Mouse (Mus musculus) lung, embryonic 14.5 days (tissue): ENCODE measurements around the gene Plac1. TPM values are rescaled to one million over a fixed set of nuclear protein-coding genes. Genes with fewer than 3 reads are reported as not detected.

Source experiments
- ATAC-seq: fragments of 200-750 bp; cut with Nextera tagmentation; 2 replicates; pipeline ENCODE4 v1.8.0; 2017; ENCODE audit warnings: mild to moderate bottlenecking, moderate TSS enrichment, moderate library complexity; ENCODE audit not compliant: insufficient read depth
- DNase-seq: peaks from one replicate; pipeline ENCODE4 v3.0.0-alpha.2; 2015
- H3K27ac ChIP-seq: fragments of 300-500 bp; sonication (generic); 2 replicates; pipeline ENCODE4 v1.5.1; 2014; ENCODE audit warnings: low read depth, mild to moderate bottlenecking, moderate library complexity
- H3K27me3 ChIP-seq: fragments of 300-500 bp; sonication (generic); 2 replicates; pipeline ENCODE4 v1.6.1; 2014; ENCODE audit warnings: low read length, control low read depth; ENCODE audit not compliant: insufficient read depth
- H3K36me3 ChIP-seq: fragments of 300-500 bp; sonication (generic); 2 replicates; pipeline ENCODE4 v1.6.1; 2014; ENCODE audit warnings: control low read depth; ENCODE audit not compliant: insufficient read depth
- H3K4me1 ChIP-seq: fragments of 300-500 bp; sonication (generic); 2 replicates; pipeline ENCODE4 v1.6.1; 2014; ENCODE audit warnings: antibody characterized with exemption, control low read depth; ENCODE audit not compliant: insufficient read depth
- H3K4me2 ChIP-seq: fragments of 300-500 bp; sonication (generic); 2 replicates; pipeline ENCODE4 v1.6.1; 2014; ENCODE audit warnings: mild to moderate bottlenecking
- H3K4me3 ChIP-seq: fragments of 300-500 bp; sonication (generic); 2 replicates; pipeline ENCODE4 v1.5.1; 2014; ENCODE audit warnings: low read depth, low read length
- H3K9ac ChIP-seq: fragments of 300-500 bp; sonication (generic); 2 replicates; pipeline ENCODE4 v1.6.1; 2014
- H3K9me3 ChIP-seq: fragments of 300-500 bp; sonication (generic); 2 replicates; pipeline ENCODE4 v1.6.1; 2016; ENCODE audit warnings: low read depth, low read length, control low read depth
- CTCF ChIP-seq: IDR thresholded peaks from 2 replicates; pipeline ENCODE4 v1.5.1; 2016; ENCODE audit warnings: antibody characterized with exemption, low read depth
- WGBS: fragments of 180-500 bp; shearing (Covaris S2); extraction: QIAGEN DNeasy Blood & Tissue Kit; methylation state at CpG from one replicate; pipeline ENCODE4 v1.1.7; 2014; 5-methylcytosine and 5-hydroxymethylcytosine counted together
- polyA plus RNA-seq: library from polyadenylated mRNA; unstranded; fragments of >200 nt; fragmentation: Nextera tagmentation; extraction: Ambion mirVana; gene quantifications from 2 replicates; pipeline ENCODE4 v1.2.1, GENCODE M21; 2014

The Plac1 gene
- polyA plus RNA-seq, 1 experiment from 2014 or later = 9.4 TPM

DNA sequence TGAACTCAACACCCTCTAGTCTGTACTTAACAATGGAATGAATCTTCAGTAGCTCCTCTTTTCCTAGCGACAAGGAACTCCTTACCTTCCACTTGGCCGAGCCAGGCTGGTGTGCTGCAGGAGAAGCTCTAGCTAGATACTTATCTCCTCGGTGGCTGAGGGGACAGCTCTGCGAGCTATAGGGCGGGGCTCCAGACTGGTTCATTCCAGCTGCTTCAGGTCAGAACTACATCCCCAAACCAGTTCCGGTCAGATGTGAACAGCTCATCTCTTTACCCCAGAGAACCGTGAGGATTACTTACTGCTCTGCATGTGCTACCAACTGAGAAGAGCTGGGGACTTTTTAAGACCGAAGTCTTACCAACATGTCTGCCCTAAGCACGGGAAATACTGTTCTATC, 26.3 kb upstream of the Plac1 start:
- no peaks in the 10 kb centered on the region for H3K9me3 ChIP-seq
- WGBS = 47% methylated on average over 9 of the region's 9 CpGs
- H3K4me2 ChIP-seq = no peak overlapping the region; the same call in 1 of the 2 replicates
- TF ChIP-seq CTCF = no peak
- H3K27ac ChIP-seq = no peak overlapping the region
- no peak for ATAC-seq
- H3K4me3 ChIP-seq = no peak overlapping the region
- DNase-seq = peak; percentile 9
- no peaks in the 10 kb centered on the region for H3K36me3 ChIP-seq
- no peak overlapping the region for H3K9ac ChIP-seq
- no peaks in the 10 kb centered on the region for H3K4me1 ChIP-seq
- H3K27me3 ChIP-seq = no peaks in the 10 kb centered on the region

DNA sequence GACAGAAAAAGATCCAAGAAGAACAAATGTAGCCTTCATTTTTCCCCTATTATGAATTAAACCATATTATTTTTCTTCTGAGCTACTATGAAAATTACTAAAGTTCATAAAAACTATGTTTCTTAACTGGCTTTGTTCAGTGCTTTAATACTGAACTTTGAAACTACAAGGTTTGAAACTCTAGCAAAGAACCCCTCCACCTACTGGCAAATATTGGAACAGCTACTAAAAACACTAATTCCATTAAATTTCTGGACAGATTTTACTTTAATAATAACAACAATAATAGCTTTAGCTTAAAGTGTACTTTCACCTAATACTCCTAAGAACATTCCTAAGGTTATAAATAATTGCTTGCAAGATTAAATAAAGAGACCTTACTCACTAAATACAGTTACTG, 15.3 kb upstream of the Plac1 start:
- peak; percentile 54 for TF ChIP-seq CTCF
- Histone ChIP-seq H3K27ac (no peak overlapping the region), H3K4me3 (no peak overlapping the region), H3K36me3 (peaks cover 6% of the 10 kb centered on the region; the same call in 1 of the 2 replicates), H3K4me1 (no peaks in the 10 kb centered on the region), H3K9ac (no peak overlapping the region), H3K27me3 (no peaks in the 10 kb centered on the region), H3K9me3 (no peaks in the 10 kb centered on the region), H3K4me2 (no peak overlapping the region)
- ATAC-seq = no peak
- DNase-seq = peak; percentile 72

DNA sequence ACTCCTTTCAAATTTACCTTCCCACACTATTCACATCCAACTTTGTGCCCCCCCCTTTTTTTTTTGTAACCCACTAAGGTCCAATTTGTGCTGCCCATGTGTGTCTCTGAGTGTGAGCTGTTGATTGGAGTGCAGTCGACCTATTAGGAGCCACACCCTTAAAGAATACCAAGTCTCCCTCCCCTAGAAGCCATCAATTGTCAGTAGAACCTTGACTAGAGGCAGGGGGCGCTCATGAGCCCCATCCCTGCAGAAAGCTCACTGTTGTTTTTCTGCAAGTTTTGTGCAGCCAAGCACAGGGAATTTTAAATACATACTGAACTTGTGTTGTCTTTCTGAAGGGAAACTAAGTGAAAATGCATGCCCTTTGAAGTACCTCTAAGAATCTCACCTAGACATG, 1.9 kb downstream of the Plac1 start:
- ATAC-seq (no peak), DNase-seq (peak; percentile 27)
- Histone ChIP-seq H3K27ac (no peak overlapping the region), H3K4me3 (no peak overlapping the region), H3K4me2 (no peak overlapping the region), H3K9ac (no peak overlapping the region), H3K9me3 (no peaks in the 10 kb centered on the region), H3K27me3 (no peaks in the 10 kb centered on the region), H3K36me3 (no peaks in the 10 kb centered on the region), H3K4me1 (no peaks in the 10 kb centered on the region)
- TF ChIP-seq CTCF = peak; percentile 46
- 10% methylated on average over 2 of the region's 2 CpGs for WGBS

DNA sequence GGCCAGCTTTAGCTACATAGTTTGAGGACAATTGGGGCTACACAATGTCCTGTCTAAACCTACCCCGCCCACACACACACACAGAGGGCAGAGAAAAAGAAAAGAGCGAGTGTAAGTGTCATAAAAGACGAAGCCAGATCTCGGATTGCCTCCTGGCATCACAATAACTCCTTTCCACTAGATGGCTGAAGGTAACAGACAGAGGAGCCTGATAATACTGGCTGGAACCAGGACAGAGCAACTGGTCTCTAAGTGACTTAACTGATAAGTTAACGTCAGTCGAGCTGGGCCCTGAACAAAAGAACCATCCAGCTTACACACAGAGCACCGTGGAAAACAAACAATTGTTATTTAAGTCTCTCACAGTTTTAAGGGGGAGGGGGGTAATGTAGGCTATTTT, 3.5 kb downstream of the Plac1 start:
- no peaks in the 10 kb centered on the region for H3K36me3 ChIP-seq
- 52% methylated on average over 7 of the region's 7 CpGs for WGBS
- no peak overlapping the region for H3K4me3 ChIP-seq
- TF ChIP-seq CTCF = no peak
- no peak overlapping the region for H3K9ac ChIP-seq
- H3K27me3 ChIP-seq = no peaks in the 10 kb centered on the region
- DNase-seq = no peak
- no peaks in the 10 kb centered on the region for H3K4me1 ChIP-seq
- no peak overlapping the region for H3K27ac ChIP-seq
- H3K9me3 ChIP-seq = no peaks in the 10 kb centered on the region
- ATAC-seq = no peak
- H3K4me2 ChIP-seq = no peak overlapping the region

DNA sequence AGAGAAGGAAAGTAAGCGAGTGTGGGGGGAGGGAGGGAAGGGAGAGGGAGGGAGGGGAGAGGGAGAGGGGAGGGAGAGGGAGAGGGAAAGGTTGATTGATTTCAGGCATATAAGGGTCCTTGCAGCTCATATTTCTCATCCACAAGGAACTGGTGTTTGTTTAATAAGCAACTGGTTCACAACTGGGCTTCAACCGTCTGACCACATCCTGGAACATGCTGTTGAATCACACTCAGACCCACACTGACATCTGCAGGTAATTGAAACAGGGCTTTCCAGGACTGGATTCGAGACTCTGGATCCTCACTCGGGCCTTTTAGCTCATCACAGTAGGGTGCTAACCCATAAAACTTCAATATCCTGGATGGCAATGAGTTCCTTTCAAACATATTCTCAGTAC, 6.2 kb downstream of the Plac1 start:
- Histone ChIP-seq H3K4me2 (no peak overlapping the region), H3K4me1 (no peaks in the 10 kb centered on the region), H3K27me3 (no peaks in the 10 kb centered on the region), H3K9me3 (no peaks in the 10 kb centered on the region), H3K27ac (no peak overlapping the region), H3K4me3 (no peak overlapping the region), H3K36me3 (no peaks in the 10 kb centered on the region), H3K9ac (no peak overlapping the region)
- 22% methylated on average over 4 of the region's 4 CpGs for WGBS
- peak; percentile 53 for TF ChIP-seq CTCF
- DNase-seq = peak; percentile 57
- 0 out of 2 replicates have a peak, but pooled peaks have one; percentile 28 for ATAC-seq

DNA sequence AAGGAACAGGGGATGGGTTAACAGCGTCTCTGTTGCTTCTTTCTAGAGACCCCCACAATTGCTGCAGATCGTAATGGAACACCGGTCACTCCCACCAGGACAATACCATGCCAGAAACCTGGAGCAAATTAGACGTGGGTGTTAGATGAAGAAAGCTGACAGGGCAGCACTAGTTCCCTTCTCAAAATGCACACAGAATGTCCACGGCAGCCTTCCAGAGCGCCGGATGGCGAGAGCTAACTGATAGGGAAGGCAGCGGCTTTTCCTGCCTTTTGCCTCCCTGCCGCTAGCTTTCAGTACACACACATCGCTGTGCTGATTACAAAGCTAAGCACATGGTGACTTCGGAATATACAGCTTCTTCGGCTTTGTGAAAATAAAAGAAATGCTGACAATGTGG, 7.9 kb downstream of the Plac1 start:
- no peak for TF ChIP-seq CTCF
- ATAC-seq (peak; percentile 28; the same call in 1 of the 2 replicates), DNase-seq (peak; percentile 56)
- Histone ChIP-seq H3K27ac (peak overlapping the region; percentile 58; the same call in 1 of the 2 replicates), H3K9ac (peak overlapping the region; percentile 34; the same call in 1 of the 2 replicates), H3K4me1 (no peaks in the 10 kb centered on the region), H3K27me3 (no peaks in the 10 kb centered on the region), H3K4me2 (peak overlapping the region; percentile 56), H3K4me3 (peak overlapping the region; percentile 28), H3K9me3 (no peaks in the 10 kb centered on the region), H3K36me3 (no peaks in the 10 kb centered on the region)
- WGBS = 29% methylated on average over 13 of the region's 13 CpGs

DNA sequence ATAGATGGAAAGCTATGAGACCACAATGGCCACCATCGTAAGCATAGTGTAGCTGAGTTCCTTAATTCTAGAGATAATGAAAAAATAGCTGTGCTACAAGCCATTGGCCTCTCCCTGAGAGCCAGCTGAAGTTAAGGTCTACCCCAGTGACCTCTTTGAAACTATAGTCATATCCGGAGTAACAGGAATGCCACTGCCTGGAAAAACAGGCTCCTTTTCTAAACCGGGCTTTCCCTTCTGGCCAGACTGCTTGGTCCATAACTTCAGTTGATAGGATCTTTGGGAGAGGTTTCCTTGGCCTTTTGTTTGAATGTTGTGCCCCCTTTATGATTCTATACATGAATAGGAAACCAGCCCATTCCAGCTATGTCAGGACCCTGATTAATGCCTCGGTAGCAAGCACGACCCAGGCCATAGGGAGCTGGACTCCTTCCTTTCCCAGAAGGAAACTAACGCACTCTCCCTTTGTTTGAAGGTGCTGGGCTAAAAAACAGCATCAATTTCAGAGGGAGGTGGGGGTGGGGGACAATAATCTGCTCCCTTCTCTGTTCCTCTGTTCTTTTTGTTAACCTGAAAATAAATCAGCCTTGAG, 15.5 kb downstream of the Plac1 start:
- Histone ChIP-seq H3K27me3 (no peaks in the 10 kb centered on the region), H3K9ac (no peak overlapping the region), H3K4me1 (no peaks in the 10 kb centered on the region), H3K4me3 (no peak overlapping the region), H3K27ac (no peak overlapping the region), H3K4me2 (no peak overlapping the region), H3K9me3 (no peaks in the 10 kb centered on the region), H3K36me3 (no peaks in the 10 kb centered on the region)
- DNase-seq = peak; percentile 20
- no peak for TF ChIP-seq CTCF
- no peak for ATAC-seq
- WGBS = 57% methylated on average over 6 of the region's 6 CpGs
